Mouse (Mus musculus): ENCODE data around the gene Scaper. TPM values are rescaled to one million over a fixed set of nuclear protein-coding genes. Genes with fewer than 3 reads are reported as not detected.

Scaper gene
- polyA plus RNA-seq, 1 experiment from 2014 or later, result 12.0 TPM

GRCm38 (mm10) chr9:55901588-55901987, 36.3 kb downstream of the Scaper start:
- no peak for DNase-seq (ENCODE audit: low read depth, low spot score)
- CTCF ChIA-PET, result interaction anchor here (1.4 kb wide), 1 partner anchor 17 kb away, joined by 4 read pairs; no protein-coding TSS in a partner anchor
- no peaks in the 10 kb centered on the region for H3K27me3 ChIP-seq
- in situ Hi-C loops (cut with MboI; ENCODE audit: low pct_unique_long_range_greater_than_20kb), result no loop called here
- no peak for TF ChIP-seq CTCF (IDR thresholded peaks at IDR 0.05)
- POLR2A ChIA-PET, result no interaction called here
- ATAC-seq, result no peak

- in situ Hi-C loops (cut with MboI; ENCODE audit: low pct_unique_long_range_greater_than_20kb), result no loop called here
- ChIA-PET POLR2A (interaction anchor here (0.6 kb wide), 2 partner anchors 10 to 19 kb away, joined by 3 read pairs; no protein-coding TSS in a partner anchor), CTCF (interaction anchor here (1.4 kb wide), 1 partner anchor 18 kb away, joined by 4 read pairs; no protein-coding TSS in a partner anchor)
- no peaks in the 10 kb centered on the region for H3K27me3 ChIP-seq
- TF ChIP-seq CTCF (IDR thresholded peaks at IDR 0.05), result no peak
- DNase-seq (ENCODE audit: low read depth, low spot score) (no peak), ATAC-seq (no peak)
Observed at GRCm38 (mm10) chr9:55900531-55900930, 37.4 kb downstream of the Scaper start.

GRCm38 (mm10) chr9:55878066-55878465, 59.9 kb downstream of the Scaper start:
- ATAC-seq, result no peak

GRCm38 (mm10) chr9:55789442-55789841, 148.5 kb downstream of the Scaper start:
- POLR2A ChIA-PET, result no interaction called here
- H3K27me3 ChIP-seq, result no peaks in the 10 kb centered on the region
- TF ChIP-seq CTCF (IDR thresholded peaks at IDR 0.05), result no peak
- CTCF ChIA-PET, result no interaction called here
- ATAC-seq, result no peak
- in situ Hi-C loops (cut with MboI; ENCODE audit: low pct_unique_long_range_greater_than_20kb), result no loop called here
- no peak for DNase-seq (ENCODE audit: low read depth, low spot score)

More at GRCm38 (mm10) chr9:55878066-55878465, 59.9 kb downstream of the Scaper start:
- H3K27me3 ChIP-seq, result no peaks in the 10 kb centered on the region
- in situ Hi-C loops (cut with MboI; ENCODE audit: low pct_unique_long_range_greater_than_20kb), result no loop called here
- POLR2A ChIA-PET, result no interaction called here
- DNase-seq (ENCODE audit: low read depth, low spot score), result no peak
- CTCF ChIA-PET, result no interaction called here
- TF ChIP-seq CTCF (IDR thresholded peaks at IDR 0.05), result no peak

GRCm38 (mm10) chr9:55712016-55712415, 225.9 kb downstream of the Scaper start:
- DNase-seq (ENCODE audit: low read depth, low spot score) (no peak), ATAC-seq (no peak)
- in situ Hi-C loops (cut with MboI; ENCODE audit: low pct_unique_long_range_greater_than_20kb), result no loop called here
- no peaks in the 10 kb centered on the region for H3K27me3 ChIP-seq
- CTCF ChIA-PET, result no interaction called here
- POLR2A ChIA-PET, result no interaction called here
- no peak for TF ChIP-seq CTCF (IDR thresholded peaks at IDR 0.05)

- POLR2A ChIA-PET, result no interaction called here
- CTCF ChIA-PET, result no interaction called here
- DNase-seq (ENCODE audit: low read depth, low spot score) (no peak), ATAC-seq (no peak)
- H3K27me3 ChIP-seq, result no peaks in the 10 kb centered on the region
- in situ Hi-C loops (cut with MboI; ENCODE audit: low pct_unique_long_range_greater_than_20kb), result no loop called here
- TF ChIP-seq CTCF (IDR thresholded peaks at IDR 0.05), result no peak
Observed at GRCm38 (mm10) chr9:55710553-55710952, 227.4 kb downstream of the Scaper start.

GRCm38 (mm10) chr9:55706603-55707002, 231.3 kb downstream of the Scaper start:
- DNase-seq (ENCODE audit: low read depth, low spot score) (no peak), ATAC-seq (no peak)
- no peaks in the 10 kb centered on the region for H3K27me3 ChIP-seq
- CTCF ChIA-PET, result no interaction called here
- POLR2A ChIA-PET, result no interaction called here
- in situ Hi-C loops (cut with MboI; ENCODE audit: low pct_unique_long_range_greater_than_20kb), result no loop called here
- peak; percentile 23 for TF ChIP-seq CTCF (IDR thresholded peaks at IDR 0.05)

GRCm38 (mm10) chr9:55695307-55695706, 242.6 kb downstream of the Scaper start:
- ChIA-PET POLR2A (interaction anchor here (0.7 kb wide), 1 partner anchor 132 kb away, joined by 3 read pairs; no protein-coding TSS in a partner anchor), CTCF (no interaction called here)
- DNase-seq (ENCODE audit: low read depth, low spot score) (no peak), ATAC-seq (no peak)
- H3K27me3 ChIP-seq, result no peaks in the 10 kb centered on the region
- in situ Hi-C loops (cut with MboI; ENCODE audit: low pct_unique_long_range_greater_than_20kb), result no loop called here
- TF ChIP-seq CTCF (IDR thresholded peaks at IDR 0.05), result no peak

GRCm38 (mm10) chr9:55677099-55677498, 260.8 kb downstream of the Scaper start:
- POLR2A ChIA-PET, result no interaction called here
- DNase-seq (ENCODE audit: low read depth, low spot score) (no peak), ATAC-seq (no peak)
- TF ChIP-seq CTCF (IDR thresholded peaks at IDR 0.05), result no peak
- H3K27me3 ChIP-seq, result no peaks in the 10 kb centered on the region
- CTCF ChIA-PET, result no interaction called here
- in situ Hi-C loops (cut with MboI; ENCODE audit: low pct_unique_long_range_greater_than_20kb), result no loop called here

- ChIA-PET POLR2A (no interaction called here), CTCF (interaction anchor here (0.7 kb wide), 1 partner anchor 44 kb away, joined by 3 read pairs; no protein-coding TSS in a partner anchor)
- no peak for ATAC-seq
- no peaks in the 10 kb centered on the region for H3K27me3 ChIP-seq
- no peak for DNase-seq (ENCODE audit: low read depth, low spot score)
- in situ Hi-C loops (cut with MboI; ENCODE audit: low pct_unique_long_range_greater_than_20kb), result no loop called here
- no peak for TF ChIP-seq CTCF (IDR thresholded peaks at IDR 0.05)
Observed at GRCm38 (mm10) chr9:55646444-55646843, 291.5 kb downstream of the Scaper start.

GRCm38 (mm10) chr9:55626990-55627389, 310.9 kb downstream of the Scaper start:
- POLR2A ChIA-PET, result no interaction called here
- ATAC-seq, result no peak
- H3K27me3 ChIP-seq, result no peaks in the 10 kb centered on the region
- TF ChIP-seq CTCF (IDR thresholded peaks at IDR 0.05), result no peak
- CTCF ChIA-PET, result no interaction called here
- DNase-seq (ENCODE audit: low read depth, low spot score), result no peak
- in situ Hi-C loops (cut with MboI; ENCODE audit: low pct_unique_long_range_greater_than_20kb), result no loop called here

GRCm38 (mm10) chr9:55614711-55615110, 323.2 kb downstream of the Scaper start:
- in situ Hi-C loops (cut with MboI; ENCODE audit: low pct_unique_long_range_greater_than_20kb), result loop anchor here (5.0 kb wide), 1 partner anchor 48 kb away; no protein-coding TSS in a partner anchor
- no peaks in the 10 kb centered on the region for H3K27me3 ChIP-seq
- DNase-seq (ENCODE audit: low read depth, low spot score) (no peak), ATAC-seq (no peak)
- POLR2A ChIA-PET, result no interaction called here
- CTCF ChIA-PET, result no interaction called here
- TF ChIP-seq CTCF (IDR thresholded peaks at IDR 0.05), result no peak
